ENCODE assay signal across 8 mouse cellular contexts in the genomic region with DNA sequence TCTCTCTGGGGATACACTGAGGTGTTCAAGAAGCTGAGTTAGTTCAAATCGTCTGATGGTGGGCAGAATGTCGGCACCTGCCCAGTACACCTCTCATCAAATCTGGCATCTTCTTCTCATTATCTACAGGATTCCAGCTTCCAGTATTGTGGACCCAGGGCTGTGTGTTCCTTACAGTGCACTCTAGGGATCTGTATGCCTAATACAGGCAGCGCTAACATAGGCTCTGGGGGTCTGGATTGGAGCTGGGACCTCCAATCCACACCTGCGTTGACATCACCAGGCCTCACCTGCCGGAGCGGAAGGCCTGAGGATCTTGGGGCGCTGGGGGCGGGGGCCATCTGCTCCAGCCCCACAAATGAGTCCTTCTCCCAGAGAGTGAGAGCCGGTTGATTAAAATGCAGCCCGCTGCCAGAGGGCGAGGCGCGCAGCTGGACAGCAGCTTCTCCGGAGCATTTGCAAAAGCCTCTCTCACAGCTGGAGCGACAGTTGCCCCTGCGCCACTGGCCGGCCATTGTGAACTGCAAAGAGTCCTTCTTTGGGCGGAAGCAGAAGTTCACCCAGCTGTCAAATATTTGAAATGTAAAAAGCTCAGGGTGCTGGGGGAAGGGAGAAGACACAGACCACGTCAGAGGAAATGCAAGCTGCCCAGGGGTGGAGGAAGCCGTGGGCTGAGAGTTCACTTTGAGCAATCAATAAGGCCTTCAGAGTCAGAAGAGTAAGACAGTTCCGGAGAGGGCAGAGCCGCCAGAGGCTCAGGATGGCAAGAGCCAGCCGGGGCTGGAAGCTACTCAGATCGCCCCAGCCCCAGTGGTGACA.
DNase-seq lines count a peak whose midpoint lies in the region; ATAC-seq lines count a peak whose summit lies in the region.

No protein-coding gene starts in this region.

- H3K27me3 ChIP-seq in liver, embryonic 15.5 days: no peaks in the 10 kb centered on the region

- H3K9ac ChIP-seq in liver, embryonic 15.5 days: no peak overlapping the region

- WGBS in liver, embryonic 15.5 days (ENCODE audit: insufficient replicate concordance): 9% methylated on average over 24 of the region's 24 CpGs

- H3K27ac ChIP-seq in liver, embryonic 15.5 days (replicated peaks): no peak overlapping the region

- DNase-seq in ZHBTc4 (ENCODE audit: low read depth, low spot score) (peak; percentile 77), MN1 (ENCODE audit: low spot score) (no peak)
- DNase-seq in forelimb bud, embryonic 11.5 days (ENCODE audit: low read depth, low spot score): peak; percentile 44
- DNase-seq in neural tube, embryonic 10.5 days (ENCODE audit: extremely low spot score, low spot score): peak; percentile 45
- no peak for DNase-seq in yolk sac, embryonic 10.5 days (ENCODE audit: low spot score)

- peak; percentile 94 for ATAC-seq in CD4-positive, CD25-positive, alpha-beta regulatory T cell, adult 4 months
- ATAC-seq in inflammation-experienced regulatory T-cells, adult 6 months: peak; percentile 95
- no peak for ATAC-seq in liver, embryonic 15.5 days (ENCODE audit: insufficient read depth)

- no peaks in the 10 kb centered on the region for H3K36me3 ChIP-seq in liver, embryonic 15.5 days (replicated peaks)

- no peak overlapping the region for H3K4me3 ChIP-seq in liver, embryonic 15.5 days (replicated peaks)

- peak overlapping the region; percentile 32 for H3K4me2 ChIP-seq in liver, embryonic 15.5 days

- H3K4me1 ChIP-seq in liver, embryonic 15.5 days (replicated peaks): no peaks in the 10 kb centered on the region; the same call in 1 of the 2 replicates

- no peaks in the 10 kb centered on the region for H3K9me3 ChIP-seq in liver, embryonic 15.5 days (replicated peaks)

Comparison
In these comparisons a context has a peak if more than half of its experiments do, and no peak if none do; other contexts are left out.
1. DNase-seq: peak in ZHBTc4 (single experiment), forelimb bud, embryonic 11.5 days (single experiment) and neural tube, embryonic 10.5 days (single experiment); none in MN1 (single experiment) and yolk sac, embryonic 10.5 days (single experiment).